Mouse (Mus musculus): ENCODE results near the gene Gm4553. TPM values are rescaled to one million over a fixed set of nuclear protein-coding genes. Genes with fewer than 3 reads are reported as not detected.
"Not testable (repeated sequence)": the region's sequence is repeated elsewhere in the genome, so short reads cannot be mapped to it uniquely, and the experiment has no call there.

Gm4553 gene
- polyA plus RNA-seq (2015; fragmentation: Nextera tagmentation; extraction: Ambion mirVana), result not detected in 2 replicates

DNA sequence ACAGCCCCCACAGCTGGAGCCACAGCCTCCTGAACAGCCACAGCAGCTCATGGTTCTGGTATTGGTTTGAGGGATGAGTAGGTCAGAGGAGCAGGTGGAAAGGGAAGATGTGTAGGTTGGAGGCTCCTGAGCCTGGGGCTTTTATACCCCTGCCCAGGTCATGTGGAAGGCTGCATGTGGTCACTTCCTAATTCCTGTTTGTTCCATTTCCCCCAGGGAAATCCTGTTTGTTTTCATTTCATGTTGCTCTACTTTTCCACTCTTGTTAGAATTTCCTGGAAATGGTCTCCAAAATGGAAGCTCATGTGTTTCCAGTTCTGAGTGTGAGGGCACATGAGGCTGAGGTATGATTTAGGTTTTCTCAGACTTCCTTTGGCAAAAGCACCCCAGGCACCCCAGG is at the start of gene Gm4553:
Gm4553 (minus strand) TSS at position 101 of the 400 bp plus-strand sequence.
- H3K9me3 ChIP-seq (replicated peaks; ENCODE audit: control insufficient read depth, low read length); H3K36me3 ChIP-seq (ENCODE audit: control insufficient read depth, insufficient read depth, low read length); H3K27me3 ChIP-seq (ENCODE audit: control insufficient read depth, insufficient read depth, low read length); H3K4me3 ChIP-seq (replicated peaks; ENCODE audit: low read length); H3K9ac ChIP-seq (ENCODE audit: low read length); H3K4me1 ChIP-seq (ENCODE audit: control insufficient read depth, insufficient read depth, low read length); ATAC-seq (ENCODE audit: insufficient read depth, low FRiP score); H3K27ac ChIP-seq (ENCODE audit: low read length); H3K4me2 ChIP-seq (ENCODE audit: low read depth, low read length): not testable (repeated sequence)

DNA sequence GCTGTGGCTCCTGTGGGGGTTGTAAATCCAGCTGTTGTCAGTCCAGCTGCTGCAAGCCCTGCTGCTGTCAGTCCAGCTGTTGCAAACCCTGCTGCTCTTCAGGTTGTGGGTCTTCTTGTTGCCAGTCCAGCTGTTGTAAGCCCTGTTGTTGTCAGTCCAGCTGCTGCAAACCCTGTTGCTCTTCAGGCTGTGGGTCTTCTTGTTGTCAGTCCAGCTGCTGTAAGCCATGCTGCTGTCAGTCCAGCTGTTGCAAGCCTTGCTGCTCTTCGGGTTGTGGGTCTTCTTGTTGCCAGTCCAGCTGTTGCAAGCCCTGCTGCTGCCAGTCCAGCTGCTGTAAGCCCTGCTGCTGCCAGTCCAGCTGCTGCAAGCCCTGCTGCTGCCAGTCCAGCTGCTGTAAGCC is 46.6 kb upstream of the Gm4553 start:
- H3K9ac ChIP-seq (ENCODE audit: low read length); H3K36me3 ChIP-seq (ENCODE audit: control insufficient read depth, insufficient read depth, low read length); H3K9me3 ChIP-seq (replicated peaks; ENCODE audit: control insufficient read depth, low read length); H3K27me3 ChIP-seq (ENCODE audit: control insufficient read depth, insufficient read depth, low read length); H3K27ac ChIP-seq (ENCODE audit: low read length); ATAC-seq (ENCODE audit: insufficient read depth, low FRiP score); H3K4me1 ChIP-seq (ENCODE audit: control insufficient read depth, insufficient read depth, low read length); H3K4me3 ChIP-seq (replicated peaks; ENCODE audit: low read length); H3K4me2 ChIP-seq (ENCODE audit: low read depth, low read length): not testable (repeated sequence)
- 56% methylated on average over 1 of the region's 1 CpGs for WGBS

DNA sequence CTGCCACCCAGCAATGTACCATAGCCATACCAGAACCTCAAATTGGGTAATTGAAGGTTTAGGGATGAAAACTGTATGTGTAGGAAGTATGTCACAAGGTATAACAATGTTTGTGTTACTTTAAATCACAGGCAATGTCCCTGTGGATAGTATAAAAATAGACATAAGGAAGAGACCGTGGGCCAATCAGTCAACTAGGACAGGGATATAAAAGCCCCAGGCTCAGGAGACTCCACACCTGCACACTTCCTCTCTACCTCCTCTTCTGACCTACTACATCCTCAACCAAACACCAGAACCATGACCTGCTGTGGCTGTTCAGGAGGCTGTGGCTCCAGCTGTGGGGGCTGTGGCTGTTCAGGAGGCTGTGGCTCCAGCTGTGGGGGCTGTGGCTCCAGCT is 46.0 kb upstream of the Gm4553 start, which contains the start of gene Gm7579:
Gm7579 (plus strand) TSS at position 301 of the 400 bp plus-strand sequence.
- ATAC-seq (ENCODE audit: insufficient read depth, low FRiP score), result no peak
- 62% methylated on average over 1 of the region's 1 CpGs for WGBS
- Histone ChIP-seq H3K4me3 (replicated peaks; ENCODE audit: low read length) (no peak within 1 kb of the TSS), H3K4me2 (ENCODE audit: low read depth, low read length) (no peak within 1 kb of the TSS), H3K27ac (ENCODE audit: low read length) (no peak within 1 kb of the TSS), H3K9me3 (replicated peaks; ENCODE audit: control insufficient read depth, low read length) (no peaks in the 10 kb centered on the region), H3K36me3 (ENCODE audit: control insufficient read depth, insufficient read depth, low read length) (no peaks in the 10 kb centered on the region), H3K27me3 (ENCODE audit: control insufficient read depth, insufficient read depth, low read length) (no peaks in the 10 kb centered on the region), H3K4me1 (ENCODE audit: control insufficient read depth, insufficient read depth, low read length) (no peaks in the 10 kb centered on the region), H3K9ac (ENCODE audit: low read length) (no peak within 1 kb of the TSS)

DNA sequence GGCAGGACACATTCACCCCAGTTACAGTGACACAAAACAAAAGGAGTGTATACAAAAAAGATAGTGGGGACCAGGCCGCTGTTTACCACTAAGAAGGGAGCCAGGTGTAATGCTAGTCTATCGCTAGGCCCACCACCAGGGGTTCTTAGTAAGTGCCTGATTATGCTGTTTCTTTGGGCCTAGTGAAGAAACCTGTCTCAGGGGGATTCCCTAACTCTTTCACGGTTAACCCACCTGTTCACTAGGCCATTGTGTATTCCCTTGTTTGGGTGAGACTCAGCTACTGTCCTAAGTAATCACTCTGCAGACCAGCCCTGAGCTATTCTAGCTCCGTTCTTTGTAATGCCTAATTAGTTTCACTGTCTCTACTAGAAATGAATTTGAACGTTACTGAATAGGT is 41.4 kb upstream of the Gm4553 start:
- ATAC-seq (ENCODE audit: insufficient read depth, low FRiP score); H3K4me1 ChIP-seq (ENCODE audit: control insufficient read depth, insufficient read depth, low read length); H3K9ac ChIP-seq (ENCODE audit: low read length); H3K9me3 ChIP-seq (replicated peaks; ENCODE audit: control insufficient read depth, low read length); H3K4me2 ChIP-seq (ENCODE audit: low read depth, low read length); H3K27ac ChIP-seq (ENCODE audit: low read length); H3K27me3 ChIP-seq (ENCODE audit: control insufficient read depth, insufficient read depth, low read length); H3K4me3 ChIP-seq (replicated peaks; ENCODE audit: low read length); H3K36me3 ChIP-seq (ENCODE audit: control insufficient read depth, insufficient read depth, low read length): not testable (repeated sequence)
- WGBS, result 78% methylated on average over 5 of the region's 5 CpGs

DNA sequence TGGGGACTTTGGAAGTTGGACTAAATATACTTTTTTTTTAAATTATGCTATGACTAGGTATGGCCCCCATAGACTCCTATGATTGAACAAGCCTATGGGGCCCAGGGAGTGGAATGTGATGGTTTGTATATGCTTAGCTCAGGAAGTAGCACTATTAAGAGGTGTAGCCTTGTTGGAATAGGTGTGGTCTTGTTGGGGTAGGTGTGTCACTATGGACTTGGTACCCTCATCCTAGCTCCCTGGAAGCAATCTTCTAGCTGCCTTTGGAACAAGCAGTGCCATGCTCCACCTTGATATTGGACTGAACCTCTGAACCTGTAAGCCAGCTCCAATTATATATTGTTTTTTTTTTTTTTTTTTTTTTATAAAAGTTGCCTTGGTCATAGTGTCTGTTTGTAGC is 39.9 kb upstream of the Gm4553 start:
- Histone ChIP-seq H3K9me3 (replicated peaks; ENCODE audit: control insufficient read depth, low read length) (no peaks in the 10 kb centered on the region), H3K4me2 (ENCODE audit: low read depth, low read length) (no peak overlapping the region), H3K27me3 (ENCODE audit: control insufficient read depth, insufficient read depth, low read length) (no peaks in the 10 kb centered on the region), H3K27ac (ENCODE audit: low read length) (no peak overlapping the region), H3K9ac (ENCODE audit: low read length) (no peak overlapping the region), H3K36me3 (ENCODE audit: control insufficient read depth, insufficient read depth, low read length) (no peaks in the 10 kb centered on the region), H3K4me3 (replicated peaks; ENCODE audit: low read length) (no peak overlapping the region), H3K4me1 (ENCODE audit: control insufficient read depth, insufficient read depth, low read length) (no peaks in the 10 kb centered on the region)
- ATAC-seq (ENCODE audit: insufficient read depth, low FRiP score), result no peak

DNA sequence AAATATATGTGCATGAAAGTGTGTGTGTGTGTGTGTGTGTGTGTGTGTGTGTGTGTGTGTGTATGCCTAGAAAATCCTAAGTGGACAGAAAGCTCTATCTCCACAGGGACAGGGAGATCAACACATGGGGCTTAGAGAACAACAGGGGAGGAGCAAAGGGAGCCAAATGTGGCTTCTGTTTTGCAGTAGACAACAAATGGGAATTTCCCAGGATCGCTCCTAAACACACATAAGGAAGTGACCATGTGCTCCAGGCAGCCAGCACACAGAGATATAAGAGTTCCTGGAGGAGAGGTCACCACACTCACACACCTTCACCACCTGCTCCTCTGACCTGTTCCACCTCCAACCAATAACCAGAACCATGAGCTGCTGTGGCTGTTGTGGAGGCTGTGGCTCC is 35.5 kb upstream of the Gm4553 start, which contains the start of gene Krtap5-3:
Krtap5-3 (plus strand) TSS at position 301 of the 400 bp plus-strand sequence.
- Histone ChIP-seq H3K36me3 (ENCODE audit: control insufficient read depth, insufficient read depth, low read length) (no peaks in the 10 kb centered on the region), H3K4me1 (ENCODE audit: control insufficient read depth, insufficient read depth, low read length) (no peaks in the 10 kb centered on the region), H3K27me3 (ENCODE audit: control insufficient read depth, insufficient read depth, low read length) (no peaks in the 10 kb centered on the region), H3K9me3 (replicated peaks; ENCODE audit: control insufficient read depth, low read length) (no peaks in the 10 kb centered on the region), H3K27ac (ENCODE audit: low read length) (no peak within 1 kb of the TSS), H3K9ac (ENCODE audit: low read length) (no peak within 1 kb of the TSS), H3K4me2 (ENCODE audit: low read depth, low read length) (no peak within 1 kb of the TSS), H3K4me3 (replicated peaks; ENCODE audit: low read length) (no peak within 1 kb of the TSS)
- no peak for ATAC-seq (ENCODE audit: insufficient read depth, low FRiP score)
- 65% methylated on average over 1 of the region's 1 CpGs for WGBS

DNA sequence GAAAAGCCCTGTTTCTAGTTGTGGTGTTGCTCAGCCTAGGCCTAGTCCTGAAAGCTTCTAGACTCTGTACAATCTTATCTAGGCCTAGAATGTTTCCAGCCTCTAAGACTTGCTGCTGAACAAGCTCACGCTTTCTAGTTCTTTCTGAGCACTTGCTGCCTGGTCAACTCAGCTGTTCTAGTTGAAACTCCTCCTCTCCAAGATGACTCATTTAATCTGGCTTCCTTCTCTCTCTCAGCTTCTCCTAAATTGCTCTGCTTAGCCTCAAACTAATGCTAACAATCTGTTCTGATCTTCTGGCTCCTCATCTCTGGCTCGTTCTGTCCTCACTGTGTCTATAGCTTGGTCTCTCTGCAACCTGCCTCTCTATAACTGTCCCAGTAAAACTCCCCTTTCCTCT is 33.2 kb upstream of the Gm4553 start:
- no peaks in the 10 kb centered on the region for H3K27me3 ChIP-seq (ENCODE audit: control insufficient read depth, insufficient read depth, low read length)
- no peak overlapping the region for H3K4me2 ChIP-seq (ENCODE audit: low read depth, low read length)
- H3K9me3 ChIP-seq (replicated peaks; ENCODE audit: control insufficient read depth, low read length), result no peaks in the 10 kb centered on the region
- no peak for ATAC-seq (ENCODE audit: insufficient read depth, low FRiP score)
- no peak overlapping the region for H3K9ac ChIP-seq (ENCODE audit: low read length)
- WGBS, result 73% methylated on average over 2 of the region's 2 CpGs
- no peak overlapping the region for H3K27ac ChIP-seq (ENCODE audit: low read length)
- no peaks in the 10 kb centered on the region for H3K4me1 ChIP-seq (ENCODE audit: control insufficient read depth, insufficient read depth, low read length)
- no peak overlapping the region for H3K4me3 ChIP-seq (replicated peaks; ENCODE audit: low read length)
- H3K36me3 ChIP-seq (ENCODE audit: control insufficient read depth, insufficient read depth, low read length), result no peaks in the 10 kb centered on the region

DNA sequence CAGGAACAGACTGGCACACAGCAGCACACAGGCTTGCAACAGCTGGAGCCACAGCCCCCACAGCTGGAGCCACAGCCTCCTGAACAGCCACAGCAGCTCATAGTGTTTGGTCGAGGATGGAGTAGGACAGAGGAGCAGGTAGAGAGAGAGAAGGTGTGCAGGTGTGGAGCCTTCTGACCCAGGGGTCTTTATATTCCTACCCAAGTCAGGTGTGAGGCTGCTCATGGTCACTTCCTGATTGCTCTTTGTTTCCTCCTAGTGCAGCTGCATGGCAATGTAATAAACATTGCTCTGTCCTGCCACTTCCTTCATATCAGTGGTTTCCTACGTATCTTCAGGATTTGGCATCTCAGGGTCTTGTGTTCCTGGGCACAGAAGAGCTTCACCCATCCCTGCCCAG is 24.8 kb upstream of the Gm4553 start, which contains the start of gene Gm10153:
Gm10153 (minus strand) TSS at position 101 of the 400 bp plus-strand sequence.
- no peak for ATAC-seq (ENCODE audit: insufficient read depth, low FRiP score)
- H3K9me3 ChIP-seq (replicated peaks; ENCODE audit: control insufficient read depth, low read length), result no peaks in the 10 kb centered on the region
- no peaks in the 10 kb centered on the region for H3K4me1 ChIP-seq (ENCODE audit: control insufficient read depth, insufficient read depth, low read length)
- no peak within 1 kb of the TSS for H3K4me2 ChIP-seq (ENCODE audit: low read depth, low read length)
- no peak within 1 kb of the TSS for H3K9ac ChIP-seq (ENCODE audit: low read length)
- WGBS, result 23% methylated on average over 2 of the region's 2 CpGs
- no peaks in the 10 kb centered on the region for H3K36me3 ChIP-seq (ENCODE audit: control insufficient read depth, insufficient read depth, low read length)
- H3K27me3 ChIP-seq (ENCODE audit: control insufficient read depth, insufficient read depth, low read length), result no peaks in the 10 kb centered on the region
- H3K27ac ChIP-seq (ENCODE audit: low read length), result no peak within 1 kb of the TSS
- H3K4me3 ChIP-seq (replicated peaks; ENCODE audit: low read length), result no peak within 1 kb of the TSS

DNA sequence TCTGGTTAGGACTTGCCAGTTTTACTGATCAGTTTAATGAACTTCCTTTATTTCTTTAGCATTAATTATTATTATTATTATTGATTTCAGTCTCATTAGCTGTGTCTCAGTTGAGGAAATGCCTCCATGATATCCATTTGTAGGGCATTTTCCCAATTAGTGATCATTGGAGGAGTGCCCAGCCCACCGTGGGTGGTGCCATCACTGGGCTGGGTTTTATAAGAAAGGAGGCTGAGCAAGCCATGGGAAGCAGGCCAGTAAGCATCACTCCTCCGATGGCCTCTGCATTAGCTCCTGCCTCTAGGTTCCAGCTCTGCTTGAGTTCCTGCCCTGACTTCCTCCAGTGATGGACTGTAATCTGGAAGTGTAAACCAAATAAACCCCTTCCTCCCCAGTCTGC is 22.6 kb upstream of the Gm4553 start:
- Histone ChIP-seq H3K9me3 (replicated peaks; ENCODE audit: control insufficient read depth, low read length) (no peaks in the 10 kb centered on the region), H3K27ac (ENCODE audit: low read length) (no peak overlapping the region), H3K4me3 (replicated peaks; ENCODE audit: low read length) (no peak overlapping the region), H3K4me1 (ENCODE audit: control insufficient read depth, insufficient read depth, low read length) (no peaks in the 10 kb centered on the region), H3K27me3 (ENCODE audit: control insufficient read depth, insufficient read depth, low read length) (no peaks in the 10 kb centered on the region), H3K36me3 (ENCODE audit: control insufficient read depth, insufficient read depth, low read length) (no peaks in the 10 kb centered on the region), H3K4me2 (ENCODE audit: low read depth, low read length) (no peak overlapping the region), H3K9ac (ENCODE audit: low read length) (no peak overlapping the region)
- no peak for ATAC-seq (ENCODE audit: insufficient read depth, low FRiP score)
- 79% methylated on average over 2 of the region's 2 CpGs for WGBS

DNA sequence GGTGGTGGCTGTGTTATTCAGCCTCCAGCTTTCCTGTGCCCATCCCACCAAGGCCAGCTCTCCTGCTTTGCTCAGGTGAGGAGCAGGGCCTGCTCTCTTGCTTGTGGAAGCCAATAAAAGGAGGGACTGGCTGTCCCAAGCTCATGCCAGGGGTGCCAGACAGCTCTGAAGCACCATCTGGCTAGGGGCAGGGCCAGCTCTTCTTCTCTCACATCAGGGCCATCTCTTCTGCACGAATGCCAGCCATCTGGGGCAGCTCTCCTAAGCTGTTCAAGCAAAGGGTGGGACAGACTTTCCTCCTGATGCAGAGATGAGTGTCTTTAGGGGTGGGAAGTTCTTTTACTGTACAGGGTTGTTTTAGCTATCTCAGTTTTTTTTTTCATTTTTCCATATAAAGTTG is 15.5 kb upstream of the Gm4553 start:
- H3K9me3 ChIP-seq (replicated peaks; ENCODE audit: control insufficient read depth, low read length), result no peaks in the 10 kb centered on the region
- no peaks in the 10 kb centered on the region for H3K36me3 ChIP-seq (ENCODE audit: control insufficient read depth, insufficient read depth, low read length)
- no peaks in the 10 kb centered on the region for H3K27me3 ChIP-seq (ENCODE audit: control insufficient read depth, insufficient read depth, low read length)
- WGBS, result 22% methylated on average over 1 of the region's 1 CpGs
- no peaks in the 10 kb centered on the region for H3K4me1 ChIP-seq (ENCODE audit: control insufficient read depth, insufficient read depth, low read length)
- H3K9ac ChIP-seq (ENCODE audit: low read length), result no peak overlapping the region
- no peak overlapping the region for H3K4me2 ChIP-seq (ENCODE audit: low read depth, low read length)
- ATAC-seq (ENCODE audit: insufficient read depth, low FRiP score), result no peak
- no peak overlapping the region for H3K4me3 ChIP-seq (replicated peaks; ENCODE audit: low read length)
- H3K27ac ChIP-seq (ENCODE audit: low read length), result no peak overlapping the region

All from stomach, embryonic 16.5 days (tissue).